Mouse (Mus musculus): ENCODE measurements around the gene E130218I03Rik. TPM values are rescaled to one million over a fixed set of nuclear protein-coding genes. Genes with fewer than 3 reads are reported as not detected.
"Not testable (repeated sequence)": the region's sequence is repeated elsewhere in the genome, so short reads cannot be mapped to it uniquely, and the experiment has no call there.

E130218I03Rik gene
- total RNA-seq, 2 experiments from 2014 or later, result 0.69 to 0.73 TPM

DNA sequence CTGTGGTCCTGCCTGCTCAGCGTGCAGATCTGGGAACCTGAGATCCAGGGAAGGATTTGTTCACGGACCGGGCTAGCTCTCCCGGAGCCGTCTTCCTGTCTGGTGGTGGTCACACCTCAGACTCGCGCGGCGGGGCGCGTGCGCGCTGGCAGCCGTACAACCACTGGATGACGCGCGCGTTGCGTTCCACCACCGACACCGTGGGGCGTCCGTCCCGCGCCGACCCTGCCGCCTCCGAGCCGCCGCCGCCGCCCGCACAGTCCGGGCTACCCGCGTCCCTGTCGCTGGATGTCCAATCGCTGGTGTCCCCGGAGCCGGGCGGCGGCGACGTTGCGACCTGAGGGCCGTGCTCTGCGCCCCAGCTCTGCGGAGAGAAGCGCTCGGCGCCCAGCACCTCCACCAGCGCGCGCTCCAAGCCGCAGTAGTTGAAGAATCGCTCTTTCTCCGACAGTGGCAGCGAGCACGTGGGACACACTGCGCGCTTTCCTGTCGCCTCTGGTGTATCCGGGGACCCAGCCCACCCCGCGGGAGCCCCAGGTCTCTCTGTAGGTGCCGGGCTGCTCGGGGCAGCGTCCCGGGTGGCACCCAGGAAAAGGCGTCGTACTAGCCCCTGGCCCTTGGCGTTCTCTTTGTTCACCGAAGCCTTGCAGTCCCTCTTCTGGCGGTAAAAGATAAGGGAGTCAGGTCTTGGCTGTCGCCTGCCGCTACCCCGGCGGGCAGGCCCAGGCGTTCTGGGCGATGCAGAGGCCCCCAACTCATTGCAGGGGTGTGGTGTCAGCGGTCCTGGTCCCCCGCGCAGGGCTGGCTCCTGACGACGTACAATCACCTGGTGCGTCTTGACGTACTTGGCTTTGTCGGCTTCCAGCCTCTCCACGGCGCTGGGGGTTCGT is 8.0 kb downstream of the E130218I03Rik start:
- DNase-seq (ENCODE audit: low spot score), result no peak

DNA sequence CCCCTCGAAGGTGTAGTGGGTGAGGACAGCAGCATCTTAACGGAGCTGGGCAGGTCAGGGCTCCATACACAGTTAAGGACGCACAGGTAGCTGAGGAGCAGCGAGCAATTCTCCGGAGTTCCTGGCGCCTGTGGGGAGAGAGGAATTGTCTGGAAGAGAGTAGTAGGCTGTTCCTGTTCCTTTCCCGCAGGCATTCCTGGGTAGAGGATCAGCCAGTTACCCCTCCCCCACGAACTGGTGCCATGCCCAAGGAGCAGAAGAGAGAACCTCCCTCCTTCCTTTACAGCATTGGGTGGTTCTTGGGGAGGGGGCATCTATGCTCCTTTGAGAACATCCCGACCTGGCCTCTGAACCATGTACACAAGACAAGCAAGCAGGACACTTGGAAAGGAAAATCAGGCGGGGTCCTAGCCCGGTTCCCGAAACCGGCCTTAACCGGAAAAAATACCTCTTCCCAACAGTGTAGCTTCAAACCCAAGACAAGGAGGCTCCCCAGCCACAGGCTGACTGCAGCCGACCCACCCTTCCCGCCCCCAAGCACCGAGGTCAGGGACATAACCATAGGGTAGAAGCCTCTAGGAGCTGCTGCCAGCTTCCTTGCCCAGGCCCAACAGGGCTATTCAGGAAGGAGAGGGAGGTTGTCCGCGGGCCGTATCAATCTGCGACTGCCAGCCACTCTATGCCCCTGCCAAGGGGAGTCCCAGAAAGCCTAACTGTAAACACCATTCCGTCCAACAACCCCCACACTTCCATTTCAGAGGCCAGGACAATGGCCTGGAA is 8.9 kb downstream of the E130218I03Rik start:
- DNase-seq (ENCODE audit: low spot score), result no peak

DNA sequence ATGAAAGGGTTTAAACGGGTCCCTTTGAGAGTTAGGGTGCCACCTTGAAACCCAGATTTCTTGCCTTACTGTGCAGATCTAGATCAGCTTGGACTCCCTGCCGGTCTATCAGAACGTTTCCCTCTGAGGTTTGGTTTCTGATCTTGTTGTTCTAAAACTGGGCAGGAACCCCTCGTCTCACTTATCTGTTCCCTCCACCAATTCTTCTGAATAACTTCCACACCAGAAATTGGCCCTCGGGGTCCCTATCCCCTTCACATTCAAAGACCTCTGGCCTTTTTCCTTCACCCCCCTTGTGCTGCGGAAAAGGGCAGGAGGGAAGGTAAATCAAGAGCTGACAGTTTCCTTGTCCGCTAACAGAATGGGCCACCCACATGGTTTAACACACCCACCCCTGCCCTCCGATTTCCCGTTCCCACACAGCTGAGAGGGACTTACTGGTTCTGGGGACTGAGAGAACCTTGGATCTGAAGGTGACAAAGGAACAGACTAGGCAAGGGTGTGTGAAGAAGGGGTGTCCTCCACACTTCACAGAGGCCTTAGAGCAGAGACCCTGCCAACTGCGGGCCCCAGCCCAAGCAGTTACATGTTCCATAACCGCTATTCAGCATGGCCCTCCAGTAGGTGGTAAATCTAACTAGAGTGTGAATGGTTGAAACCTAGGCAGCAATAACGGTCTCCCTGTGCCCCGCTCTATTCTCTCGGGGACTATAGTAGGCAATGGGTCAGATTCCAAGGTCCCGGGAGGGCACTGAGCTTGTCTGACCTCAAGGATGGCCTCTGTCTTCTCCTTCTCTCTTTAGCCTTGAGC is 9.7 kb downstream of the E130218I03Rik start:
- no peak for DNase-seq (ENCODE audit: low spot score)

DNA sequence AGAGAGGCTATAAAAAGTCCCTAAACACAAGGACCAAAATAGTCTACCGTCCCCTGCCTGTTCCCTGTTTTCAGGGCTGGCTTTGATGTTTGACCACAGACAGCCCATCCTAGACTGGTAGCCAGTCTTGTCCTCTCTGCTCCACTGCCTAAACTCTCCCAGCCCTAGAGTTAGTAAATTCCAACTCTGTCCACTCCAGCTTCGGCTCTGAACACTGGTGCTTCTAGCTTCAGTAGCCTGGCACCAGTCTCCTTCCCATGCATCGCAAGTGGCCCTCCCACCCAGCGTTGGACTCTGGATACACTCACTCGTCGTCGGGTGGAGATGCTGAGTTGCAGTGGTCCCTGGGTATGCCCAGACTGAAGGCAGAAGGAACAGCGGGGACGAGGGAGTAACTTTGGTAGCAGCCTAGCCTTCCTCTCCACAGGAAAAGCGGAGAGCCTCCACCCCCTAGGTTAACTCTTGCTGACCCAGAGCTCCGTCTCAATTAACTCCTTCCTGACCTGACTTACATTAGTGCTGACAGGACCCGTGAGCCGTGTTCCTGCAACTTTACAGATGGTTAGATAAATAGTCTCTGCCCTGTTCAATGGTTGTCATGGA is 10.4 kb downstream of the E130218I03Rik start, which contains the start of gene Grrp1:
Gene Grrp1 (minus strand): TSS at position 385 of the 603 bp plus-strand sequence.
- no peak for DNase-seq (ENCODE audit: low spot score)

DNA sequence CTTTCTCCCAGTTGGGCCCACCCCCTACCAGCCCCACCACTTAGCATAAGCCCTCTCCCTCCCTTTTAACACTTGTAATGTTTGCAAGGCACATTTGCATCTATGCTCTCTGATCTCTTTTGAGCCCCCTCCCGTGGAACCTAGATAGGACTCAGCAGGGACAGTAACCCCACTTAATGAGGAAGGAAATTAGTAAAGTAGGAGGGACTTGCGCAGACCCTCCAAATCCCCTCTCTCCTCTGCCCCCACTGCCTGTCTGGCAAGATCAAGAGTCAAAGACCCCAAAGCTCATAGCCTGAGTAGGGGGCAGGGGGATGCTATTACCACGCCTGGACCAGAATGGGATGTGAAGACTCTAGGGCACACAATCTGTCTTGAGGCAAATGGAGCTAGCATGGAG is 11.4 kb downstream of the E130218I03Rik start:
- DNase-seq (ENCODE audit: low spot score), result no peak

DNA sequence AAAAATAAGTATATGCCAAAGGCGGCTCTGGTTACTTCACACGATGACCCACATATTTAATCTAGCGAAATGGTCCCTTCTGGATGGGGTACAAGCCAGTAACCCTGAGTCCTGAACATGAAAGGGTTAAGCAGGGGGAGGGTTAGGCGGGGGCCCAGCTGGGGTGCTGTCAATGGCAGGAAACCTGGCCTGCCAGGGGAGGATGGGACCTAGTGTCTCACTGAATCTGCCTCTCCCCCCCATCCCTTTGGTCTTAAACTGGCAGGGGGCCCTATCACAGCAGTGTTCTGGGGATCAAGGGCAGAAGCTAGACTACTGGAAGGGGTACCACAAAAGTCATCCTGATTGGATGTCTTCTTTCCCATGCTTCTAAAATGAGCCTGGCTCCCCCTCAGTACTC is 12.4 kb downstream of the E130218I03Rik start:
- no peak for DNase-seq (ENCODE audit: low spot score)

DNA sequence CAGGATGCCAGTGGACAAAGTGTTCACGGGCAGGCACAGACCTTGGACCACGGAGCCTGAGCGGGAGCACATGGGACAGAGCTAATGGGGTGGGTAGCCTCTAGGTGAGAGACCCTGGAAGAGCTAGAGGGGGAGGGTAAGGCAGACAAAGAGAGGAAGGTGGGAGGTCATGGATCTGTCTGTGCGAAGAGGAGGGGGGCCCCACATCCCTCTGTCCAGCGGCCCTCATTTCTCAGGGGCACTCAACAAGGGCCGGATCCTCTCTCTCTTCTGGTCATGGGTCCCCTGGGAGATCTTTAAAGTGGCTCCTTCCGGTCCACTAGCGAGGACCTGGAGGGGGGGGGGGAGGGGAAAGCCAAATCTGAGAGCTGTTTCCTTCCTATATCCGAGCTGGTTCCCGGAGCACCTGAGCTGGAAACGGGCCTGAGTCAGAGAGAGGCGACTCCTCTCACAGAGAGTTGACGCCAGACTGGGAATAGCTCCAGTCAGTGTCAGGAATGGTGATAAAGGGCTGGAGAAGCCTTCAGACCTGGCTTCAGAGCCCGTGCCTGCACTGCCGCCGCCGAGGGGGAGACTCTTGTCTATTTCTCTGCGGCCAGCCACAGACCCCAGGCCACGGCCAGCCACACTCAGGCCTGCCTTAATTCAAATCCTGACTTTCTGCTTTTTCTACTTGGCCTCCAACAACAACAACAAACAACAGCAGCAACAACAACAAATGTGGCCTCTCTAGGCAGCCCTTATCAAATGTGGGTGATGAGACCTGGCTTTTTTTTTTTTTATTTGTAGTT is 13.1 kb downstream of the E130218I03Rik start:
- no peak for DNase-seq (ENCODE audit: low spot score)

DNA sequence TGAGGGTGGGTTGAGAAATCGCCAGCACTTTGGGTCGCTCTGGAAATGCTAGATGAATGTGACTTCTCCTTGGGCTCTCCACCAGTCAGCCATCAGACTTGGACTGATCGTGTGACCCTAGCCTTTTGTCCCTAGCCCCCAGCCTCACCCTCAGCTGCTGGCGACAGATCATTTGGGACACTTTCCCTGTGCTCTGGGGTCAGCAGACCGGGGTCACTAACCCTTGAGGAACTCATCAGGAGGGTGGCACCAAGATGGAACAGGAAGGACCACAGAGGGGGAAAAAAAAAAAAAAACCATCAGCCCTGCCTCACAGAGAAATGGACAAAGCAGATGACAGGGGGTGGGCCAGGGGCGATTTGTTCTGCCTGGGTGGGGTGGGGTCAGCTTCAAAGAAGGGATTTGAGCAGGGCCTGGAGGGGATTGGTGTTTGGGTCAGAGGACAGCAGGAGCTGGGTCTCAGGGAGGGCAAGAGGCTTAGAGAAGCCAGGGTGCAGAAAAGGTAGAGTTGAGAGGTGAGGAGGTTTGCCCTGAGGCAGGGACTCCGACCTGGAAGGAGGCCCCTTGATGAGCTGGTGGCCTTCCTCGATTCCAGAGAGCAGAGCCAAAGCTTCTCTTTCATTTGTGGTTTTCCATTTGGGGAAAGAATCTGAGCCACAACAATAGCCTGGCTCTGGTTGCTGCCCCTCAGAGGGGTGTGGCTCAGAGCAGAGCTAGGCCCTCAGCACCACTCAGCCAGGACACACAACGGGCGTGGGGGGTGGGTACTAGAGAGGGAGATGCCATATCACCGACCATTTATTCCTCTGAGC is 13.9 kb downstream of the E130218I03Rik start:
- DNase-seq (ENCODE audit: low spot score), result no peak

DNA sequence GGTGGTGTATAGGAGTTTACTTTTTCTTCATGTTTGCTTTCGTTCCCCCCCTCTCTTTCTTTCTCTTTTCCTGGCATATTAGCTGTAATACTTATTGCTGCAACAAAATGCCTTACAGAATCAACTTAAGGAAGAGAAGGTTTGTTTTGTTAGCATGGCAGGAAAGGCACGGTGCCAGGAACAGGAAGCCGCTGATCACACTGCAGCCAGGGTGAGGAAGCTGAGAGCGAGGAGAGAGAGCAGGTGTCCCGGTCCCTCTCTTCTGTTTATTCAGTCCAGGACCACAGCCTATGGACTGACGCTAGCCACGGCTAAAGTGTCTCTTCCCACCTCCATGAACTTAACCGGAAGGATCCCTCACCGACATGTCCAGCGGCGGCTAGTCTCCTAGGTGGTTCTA is 14.9 kb downstream of the E130218I03Rik start:
- no peak for DNase-seq (ENCODE audit: low spot score)

DNA sequence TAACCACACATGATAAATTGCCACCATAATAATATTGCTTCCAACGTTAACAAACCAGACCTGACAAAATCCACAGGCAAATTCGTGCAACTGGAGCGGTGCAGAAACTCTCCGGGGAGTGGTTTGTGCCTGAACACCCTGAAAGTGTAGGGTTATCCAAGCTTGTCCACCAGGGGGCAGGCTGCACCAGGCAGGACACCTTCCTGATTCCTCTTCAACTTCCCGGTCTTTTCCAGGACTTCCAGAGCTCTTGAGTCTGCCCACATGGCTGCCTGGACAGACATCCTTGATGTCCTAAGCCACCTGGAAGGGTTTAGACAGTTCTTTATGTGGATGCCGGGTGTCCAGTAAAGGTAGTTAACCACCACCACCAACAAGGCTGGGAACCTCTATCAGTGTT is 19.7 kb downstream of the E130218I03Rik start:
- peak; percentile 67 for DNase-seq (ENCODE audit: low spot score)

DNA sequence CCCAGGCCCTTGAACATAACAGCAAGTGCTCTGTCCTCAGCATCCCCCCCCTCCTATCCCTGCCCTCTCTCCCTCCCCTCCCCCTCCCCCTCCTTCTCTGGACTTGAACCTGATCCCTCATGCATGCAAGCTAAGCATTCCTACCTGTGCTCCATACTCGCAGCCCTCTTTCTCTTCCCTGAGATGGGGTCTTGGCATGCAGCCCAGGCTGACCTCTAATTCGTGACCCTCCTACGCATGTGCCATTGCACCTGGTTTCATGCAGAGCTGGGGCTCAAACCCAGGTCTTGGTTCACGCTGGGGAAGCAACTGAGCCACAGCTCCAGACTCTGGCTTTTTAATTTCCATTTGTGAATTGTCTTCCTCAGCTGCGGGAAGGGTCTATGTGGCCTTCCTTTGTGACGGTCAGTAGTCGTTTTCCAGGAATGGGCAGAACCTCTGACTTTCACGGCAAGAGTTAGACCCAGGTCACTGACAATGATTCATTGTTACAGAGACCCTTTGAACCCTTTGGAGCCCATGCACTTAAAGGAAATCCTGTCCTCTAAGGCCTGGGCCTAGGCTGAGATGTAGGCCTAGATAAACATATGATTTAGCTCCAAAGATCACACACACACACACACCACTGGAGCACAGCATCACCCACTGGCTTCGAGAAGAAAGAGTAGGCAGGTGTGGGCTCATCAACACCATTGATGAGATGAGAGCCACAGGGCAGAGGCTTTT is 22.6 kb downstream of the E130218I03Rik start:
- DNase-seq (ENCODE audit: low spot score), result no peak

DNA sequence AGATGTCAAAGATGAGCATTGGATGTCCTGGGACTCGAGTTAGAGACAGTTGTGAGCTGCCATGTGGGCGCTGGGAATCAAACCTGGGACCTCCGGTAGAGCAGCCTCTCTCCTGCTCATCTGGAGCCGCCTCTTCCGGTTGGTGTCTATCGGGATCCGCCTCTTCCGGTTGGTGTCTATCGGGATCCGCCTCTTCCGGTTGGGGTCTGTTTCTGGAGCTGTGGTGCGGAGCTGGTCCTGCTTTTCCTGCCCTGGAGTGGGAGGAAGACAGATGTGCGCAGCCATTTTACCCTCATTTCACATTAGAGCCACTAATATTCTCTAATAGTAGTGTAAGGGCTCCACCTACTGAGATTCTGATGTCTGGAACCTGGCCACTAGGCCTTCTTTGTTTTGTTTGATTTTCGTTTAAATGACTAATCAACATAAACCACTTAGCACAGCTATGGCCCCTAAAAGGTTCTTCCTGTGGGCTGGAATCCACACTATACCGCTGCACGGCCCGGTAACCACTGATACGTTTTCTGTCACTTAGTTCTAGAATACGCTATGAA is 24.7 kb downstream of the E130218I03Rik start:
- no peak for DNase-seq (ENCODE audit: low spot score)

DNA sequence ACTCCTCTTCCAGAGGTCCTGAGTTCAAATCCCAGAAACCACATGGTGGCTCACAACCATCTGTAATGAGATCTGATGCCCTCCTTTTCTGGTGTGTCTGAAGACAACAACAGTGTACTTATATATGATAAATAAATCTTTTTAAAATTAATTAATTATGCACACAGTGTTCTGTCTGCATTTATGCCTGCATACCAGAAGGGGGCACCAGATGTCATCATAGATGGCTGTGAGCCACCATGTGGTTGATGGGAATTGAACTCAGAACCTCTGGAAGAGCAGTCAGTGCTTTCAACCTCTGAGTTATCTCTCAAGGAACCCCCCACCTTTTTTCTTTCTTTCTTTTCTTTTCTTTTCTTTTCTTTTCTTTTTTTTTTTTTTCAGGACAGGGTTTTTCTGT is 26.2 kb downstream of the E130218I03Rik start:
- DNase-seq (ENCODE audit: low spot score), result not testable (repeated sequence)

DNA sequence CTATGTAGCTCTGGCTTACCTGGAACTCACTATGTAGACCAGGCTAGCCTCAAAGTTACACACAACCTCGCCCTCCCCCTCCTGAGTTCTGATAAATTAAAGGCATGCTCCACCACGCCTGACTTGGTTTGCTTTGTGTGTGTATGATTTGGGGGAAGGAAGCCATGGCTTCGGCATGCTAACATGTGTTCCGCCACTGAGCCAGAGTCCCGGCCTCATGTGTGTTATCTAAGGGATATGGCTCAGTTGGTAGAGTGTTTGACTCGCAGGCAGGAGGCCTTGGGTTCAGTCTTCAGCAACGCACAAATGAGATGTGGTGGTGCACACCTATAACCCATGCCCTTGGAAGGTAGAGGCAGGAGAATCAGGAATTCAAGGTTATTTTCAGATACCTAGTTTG is 28.5 kb downstream of the E130218I03Rik start:
- no peak for DNase-seq (ENCODE audit: low spot score)

DNA sequence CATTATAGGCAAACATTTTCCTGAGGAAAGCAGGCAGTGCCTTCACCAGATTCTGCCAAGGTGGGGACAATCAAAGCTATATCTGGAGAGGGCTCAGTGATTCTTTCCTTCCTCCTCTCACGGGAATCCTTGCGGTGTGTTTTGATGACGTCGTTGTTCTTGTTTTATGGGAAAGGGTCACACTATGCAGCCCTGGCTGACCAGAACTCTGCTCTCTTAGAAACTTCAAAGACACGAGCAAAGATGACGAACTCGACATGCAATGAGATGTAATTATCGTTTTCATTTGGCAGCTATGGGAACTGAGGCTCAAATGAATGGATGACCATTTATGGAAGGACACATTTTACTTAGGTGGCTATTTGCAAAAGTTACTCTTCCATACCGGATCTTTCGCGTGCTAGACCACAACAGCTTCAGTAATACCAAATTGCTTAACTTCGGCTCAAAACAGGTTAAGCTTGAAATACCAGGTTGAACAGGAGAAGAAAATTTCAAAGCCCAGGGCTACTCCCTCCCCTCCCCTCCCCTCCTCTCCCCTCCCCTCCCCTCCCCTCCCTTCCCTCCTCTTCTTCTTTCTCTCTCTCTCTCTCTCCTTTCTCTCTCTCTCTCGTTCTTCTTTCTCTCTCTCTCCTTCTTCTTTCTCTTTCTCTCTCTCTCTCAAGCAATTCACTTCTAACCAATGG is 29.4 kb downstream of the E130218I03Rik start:
- no peak for DNase-seq (ENCODE audit: low spot score)

DNA sequence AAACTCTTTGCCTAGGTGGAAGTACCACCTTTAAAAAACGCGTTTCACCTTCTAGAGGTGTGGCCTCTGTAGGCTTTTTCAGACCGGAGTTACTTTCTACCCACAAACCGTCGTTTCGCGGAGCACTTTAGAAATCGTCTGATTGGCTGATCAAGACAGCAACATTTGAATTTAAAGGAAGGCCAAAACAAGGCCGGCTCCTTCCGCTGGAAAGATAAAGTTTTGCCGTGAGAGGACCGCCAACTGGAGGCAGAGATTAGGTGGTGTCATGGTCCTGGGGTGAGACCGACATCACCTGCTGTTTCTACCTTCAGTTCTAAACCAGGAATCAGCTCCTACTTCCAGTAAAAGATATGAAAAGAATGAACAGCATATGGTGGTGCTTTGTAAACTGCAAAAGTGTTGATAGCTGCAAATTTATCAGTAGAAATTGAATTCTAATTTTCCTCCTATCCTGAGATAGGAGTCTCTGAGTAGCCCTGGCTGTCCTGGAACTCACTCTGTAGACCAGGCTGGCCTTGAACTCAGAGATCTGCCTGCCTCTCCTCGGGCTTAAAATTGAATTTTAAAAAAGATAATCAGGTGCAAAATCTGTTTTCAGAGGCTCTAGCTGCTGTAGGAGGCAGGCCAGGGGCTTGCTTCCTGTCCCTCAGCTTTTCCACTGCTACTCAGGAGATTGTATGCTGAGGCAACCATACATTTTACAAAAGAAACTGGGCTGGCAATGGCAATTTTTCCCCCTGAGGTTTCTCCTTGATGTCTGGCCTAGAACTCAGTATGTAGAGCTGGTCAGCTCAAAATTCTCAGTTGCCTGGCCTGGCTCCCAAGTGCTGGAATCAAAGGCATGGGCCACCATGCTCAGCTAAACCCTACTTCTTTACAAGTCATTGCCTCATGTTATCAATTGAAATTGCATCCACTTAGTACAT is 30.2 kb downstream of the E130218I03Rik start:
- no peak for DNase-seq (ENCODE audit: low spot score)

DNA sequence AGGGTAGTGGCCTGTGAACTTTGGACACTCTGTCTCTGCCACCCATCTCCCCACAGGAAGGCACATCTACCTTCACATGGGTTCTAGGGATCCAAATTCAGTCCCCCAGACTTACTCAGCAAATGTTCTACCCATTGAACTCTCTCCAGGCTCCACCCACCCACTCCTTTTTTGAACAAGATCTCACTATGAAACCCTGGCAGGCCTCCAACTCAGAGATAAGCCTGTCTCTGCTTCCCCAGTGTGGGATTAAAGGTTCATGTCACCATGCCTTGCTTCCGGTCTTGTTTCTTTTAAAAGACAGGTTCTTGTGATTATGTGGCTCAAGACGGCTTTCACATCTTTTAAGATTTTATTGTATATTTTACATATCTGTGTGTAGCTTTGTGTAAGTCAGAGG is 41.5 kb downstream of the E130218I03Rik start:
- DNase-seq (ENCODE audit: low spot score), result no peak

Data from gastrocnemius, adult 18-20 months (tissue).